Mouse (Mus musculus) embryonic fibroblast, embryonic 13.5 days (primary cell): ENCODE measurements around the gene Tex264.

Experiments
- CTCF ChIP-seq: IDR thresholded peaks from 2 replicates; pipeline ENCODE4 v1.5.1; 2011; ENCODE audit warnings: mild to moderate bottlenecking, control low read depth, low read length, moderate library complexity, borderline replicate concordance; ENCODE audit not compliant: insufficient read depth
- POLR2A ChIP-seq: IDR thresholded peaks from 2 replicates; pipeline ENCODE4 v1.6.1; 2011; ENCODE audit warnings: low read depth, mild to moderate bottlenecking, control low read depth, low read length, moderate library complexity

DNA sequence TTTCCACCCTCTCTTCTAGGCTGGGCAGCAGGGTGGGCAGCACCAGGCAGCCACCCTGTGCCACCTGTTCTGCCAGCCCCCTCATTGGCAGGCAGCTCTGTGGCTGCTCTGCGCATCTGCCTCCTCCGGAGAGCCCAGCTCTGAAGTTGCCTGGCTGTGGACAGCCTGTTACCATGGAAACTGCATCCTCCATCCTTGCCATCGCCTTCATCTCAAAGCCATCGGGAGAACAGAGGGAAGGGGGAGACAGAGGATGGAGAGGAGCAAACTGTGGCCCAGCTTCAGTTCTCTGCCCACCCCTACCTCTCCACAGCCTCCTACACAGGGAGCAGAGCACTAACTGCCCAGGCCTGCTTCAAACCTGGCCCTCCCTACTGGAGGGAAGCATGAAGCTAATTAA is 21.3 kb downstream of the Tex264 start:
- TF ChIP-seq CTCF = no peak
- TF ChIP-seq POLR2A = no peak
